Mouse (Mus musculus) kidney, adult 2 months (tissue): ENCODE data around the gene Trim8.

Source experiments
- CTCF ChIP-seq: fragments of 200-500 bp; conservative IDR thresholded peaks from 2 replicates; pipeline ENCODE4 v1.5.1; 2011; ENCODE audit warnings: low read depth, mild to moderate bottlenecking, control low read depth, low read length, moderate library complexity, mixed read lengths; ENCODE audit not compliant: insufficient read depth, insufficient read length
- POLR2A ChIP-seq: fragments of 200-500 bp; IDR thresholded peaks from one replicate; pipeline ENCODE4 v1.6.1; 2011; ENCODE audit warnings: low read depth, low read length, control low read depth

- TF ChIP-seq CTCF, result peak; percentile 42; the same call in 1 of the 2 replicates
- TF ChIP-seq POLR2A, result no peak
Observed at GRCm38 (mm10) chr19:46482896-46483516, 18.5 kb upstream of the Trim8 start.
